Comparison of ENCODE assay signal across 7 mouse cellular contexts in genomic region chr9:65676358-65677118, GRCm38 (mm10). TPM values are rescaled to one million over a fixed set of nuclear protein-coding genes. Genes with fewer than 3 reads are reported as not detected.
DNase-seq lines count a peak whose midpoint lies in the region; ATAC-seq lines count a peak whose summit lies in the region.

No protein-coding gene starts in this region.

- H3K27me3 ChIP-seq in intestine, embryonic 15.5 days (replicated peaks) = no peaks in the 10 kb centered on the region
- H3K27me3 ChIP-seq in midbrain, embryonic 10.5 days (ENCODE audit: low read depth, poor library complexity, severe bottlenecking) = no peaks in the 10 kb centered on the region

- under 1% methylated on average over 41 of the region's 51 CpGs for WGBS in intestine, embryonic 15.5 days
- under 1% methylated on average over 46 of the region's 51 CpGs for WGBS in midbrain, embryonic 10.5 days

- H3K4me1 ChIP-seq in intestine, embryonic 15.5 days (replicated peaks) = peaks cover 40% of the 10 kb centered on the region
- peaks cover 54% of the 10 kb centered on the region for H3K4me1 ChIP-seq in midbrain, embryonic 10.5 days

- no peak overlapping the region for H3K27ac ChIP-seq in intestine, embryonic 15.5 days
- peak overlapping the region; percentile 93 for H3K27ac ChIP-seq in midbrain, embryonic 10.5 days (replicated peaks)

- intact Hi-C loops in left cerebral cortex, postnatal 25 days (cut with DNase I) = no loop called here

- ATAC-seq in intestine, embryonic 15.5 days = peak; percentile 98

- no peaks in the 10 kb centered on the region for H3K36me3 ChIP-seq in intestine, embryonic 15.5 days
- 0 out of 2 replicates have a peak, but pooled peaks cover 3% of the 10 kb centered on the region for H3K36me3 ChIP-seq in midbrain, embryonic 10.5 days

- H3K4me2 ChIP-seq in intestine, embryonic 15.5 days (replicated peaks) = peak overlapping the region; percentile 79

- no peaks in the 10 kb centered on the region for H3K9me3 ChIP-seq in intestine, embryonic 15.5 days
- no peaks in the 10 kb centered on the region for H3K9me3 ChIP-seq in midbrain, embryonic 10.5 days (replicated peaks)

- peak overlapping the region; percentile 75 for H3K9ac ChIP-seq in intestine, embryonic 15.5 days

- H3K4me3 ChIP-seq in intestine, embryonic 15.5 days (replicated peaks) = peak overlapping the region; percentile 71
- H3K4me3 ChIP-seq in midbrain, embryonic 10.5 days = peak overlapping the region; percentile 84

- DNase-seq in adrenal gland, adult (ENCODE audit: inconsistent age in 2 of 2, low spot score in 1 of 2) = peak; percentile 97 to 99
- DNase-seq in embryo, embryonic 10.5 days (ENCODE audit: low spot score) = peak; percentile 99
- DNase-seq in gastrocnemius, postnatal 25 days = peak; percentile 98
- DNase-seq in left cerebral cortex, postnatal 25 days (ENCODE audit: low spot score in 2 of 2) = peak; percentile 94 to 98
- peak; percentile 98 for DNase-seq in midbrain, embryonic 10.5 days (ENCODE audit: low spot score)
- peak; percentile 97 for DNase-seq in right cerebral cortex, postnatal 4 days

RNA-seq across cellular contexts. Expression of gene Oaz2, which starts 8.7 kb away (rescaled TPM):
- 100 to 1,000 TPM; 231 to 232 TPM for total RNA-seq in gastrocnemius, postnatal 25 days (2021)
- 196 and 203 TPM in 2 replicates for polyA plus RNA-seq in intestine, embryonic 15.5 days (2015; fragmentation: Nextera tagmentation; extraction: Ambion mirVana)
- total RNA-seq in left cerebral cortex, postnatal 25 days (2021) = 100 to 1,000 TPM; 231 to 250 TPM
- polyA plus RNA-seq in midbrain, embryonic 10.5 days (2016; fragmentation: Nextera tagmentation; extraction: Ambion mirVana) = 234 and 269 TPM in 2 replicates

RNA-seq across cellular contexts. Expression of gene Rbpms2, which starts 47.1 kb away (rescaled TPM):
- 1 to 10 TPM; 1.4 to 2.8 TPM for total RNA-seq in gastrocnemius, postnatal 25 days (2021)
- 18.9 and 19.6 TPM in 2 replicates for polyA plus RNA-seq in intestine, embryonic 15.5 days (2015; fragmentation: Nextera tagmentation; extraction: Ambion mirVana)
- total RNA-seq in left cerebral cortex, postnatal 25 days (2021) = 1 to 10 TPM; 2.2 to 3.2 TPM
- polyA plus RNA-seq in midbrain, embryonic 10.5 days (2016; fragmentation: Nextera tagmentation; extraction: Ambion mirVana) = 33.2 and 39.4 TPM in 2 replicates
